ENCODE assay signal across 9 mouse cellular contexts in genomic region chr14:12112548-12113011, GRCm38 (mm10).
DNase-seq lines count a peak whose midpoint lies in the region; ATAC-seq and TF ChIP-seq lines count a peak whose summit lies in the region.
"Had no signal": no experiment of that assay in that cellular context is flagged by ENCODE, and none has a peak within 500 bp of the region (broad histone marks: within the 10 kb centered on the region; RNA-seq: fewer than 3 reads in every experiment).

No protein-coding gene starts in this region.

- no peaks in the 10 kb centered on the region for H3K4me1 ChIP-seq in midbrain, embryonic 14.5 days (ENCODE audit: control insufficient read depth, insufficient read depth, low read length)
- H3K4me1 ChIP-seq in midbrain, embryonic 10.5 days: peaks cover 6% of the 10 kb centered on the region; the same call in 1 of the 2 replicates
- H3K4me1 ChIP-seq in cerebellum, adult 2 months (ENCODE audit: control insufficient read depth, insufficient read depth, low read length): no peaks in the 10 kb centered on the region
- peaks cover 5% of the 10 kb centered on the region; the same call in 1 of the 2 replicates for H3K4me1 ChIP-seq in kidney, postnatal 0 days (replicated peaks; ENCODE audit: insufficient read depth, low read length)
- 0 out of 2 replicates have a peak, but pooled peaks cover 3% of the 10 kb centered on the region for H3K4me1 ChIP-seq in hindbrain, embryonic 13.5 days (replicated peaks)
- peaks cover 5% of the 10 kb centered on the region; the same call in 1 of the 2 replicates for H3K4me1 ChIP-seq in forebrain, embryonic 10.5 days

- ATAC-seq in midbrain, embryonic 14.5 days (ENCODE audit: low FRiP score, low TSS enrichment): no peak
- peak; percentile 90 for ATAC-seq in kidney, postnatal 0 days (replicated peaks; ENCODE audit: low FRiP score, low read depth)
- no peak for ATAC-seq in hindbrain, embryonic 13.5 days (ENCODE audit: low FRiP score)

- TF ChIP-seq CTCF in cerebellum, adult 2 months (IDR thresholded peaks at IDR 0.05; ENCODE audit: borderline replicate concordance, insufficient read depth, low read depth, low read length): no peak
- no peak for TF ChIP-seq CTCF in kidney, postnatal 0 days (IDR thresholded peaks at IDR 0.05; ENCODE audit: low read depth)

- no peak overlapping the region for H3K4me2 ChIP-seq in midbrain, embryonic 14.5 days (ENCODE audit: low read length)
- H3K4me2 ChIP-seq in kidney, postnatal 0 days (ENCODE audit: low read length): no peak overlapping the region
- H3K4me2 ChIP-seq in hindbrain, embryonic 13.5 days: no peak overlapping the region

- no peaks in the 10 kb centered on the region for H3K27me3 ChIP-seq in midbrain, embryonic 14.5 days (ENCODE audit: control insufficient read depth, insufficient read depth, low read length)
- no peaks in the 10 kb centered on the region for H3K27me3 ChIP-seq in midbrain, embryonic 10.5 days (ENCODE audit: low read depth, poor library complexity, severe bottlenecking)
- H3K27me3 ChIP-seq in cerebellum, adult 2 months (ENCODE audit: control insufficient read depth, insufficient read depth, low read length): no peaks in the 10 kb centered on the region
- H3K27me3 ChIP-seq in kidney, postnatal 0 days (ENCODE audit: insufficient read depth, low read length): no peaks in the 10 kb centered on the region
- H3K27me3 ChIP-seq in hindbrain, embryonic 13.5 days: no peaks in the 10 kb centered on the region
- H3K27me3 ChIP-seq in forebrain, embryonic 10.5 days (ENCODE audit: poor library complexity, severe bottlenecking): no peaks in the 10 kb centered on the region

- WGBS in midbrain, embryonic 14.5 days: 68% methylated on average over 2 of the region's 2 CpGs
- WGBS in midbrain, embryonic 10.5 days: 72% methylated on average over 2 of the region's 2 CpGs
- WGBS in cerebellum, adult 2 months: 62% methylated on average over 2 of the region's 2 CpGs
- 42% methylated on average over 2 of the region's 2 CpGs for WGBS in kidney, postnatal 0 days
- WGBS in hindbrain, embryonic 13.5 days: 58% methylated on average over 2 of the region's 2 CpGs
- 80% methylated on average over 2 of the region's 2 CpGs for WGBS in forebrain, embryonic 10.5 days

- H3K4me3 ChIP-seq in midbrain, embryonic 14.5 days (replicated peaks; ENCODE audit: low read depth, low read length): no peak overlapping the region
- H3K4me3 ChIP-seq in midbrain, embryonic 10.5 days: no peak overlapping the region
- no peak overlapping the region for H3K4me3 ChIP-seq in cerebellum, adult 2 months (replicated peaks; ENCODE audit: insufficient read depth, low read depth, low read length)
- H3K4me3 ChIP-seq in kidney, postnatal 0 days (replicated peaks; ENCODE audit: low read depth, low read length): no peak overlapping the region
- no peak overlapping the region for H3K4me3 ChIP-seq in hindbrain, embryonic 13.5 days
- H3K4me3 ChIP-seq in forebrain, embryonic 10.5 days: no peak overlapping the region

- peak; percentile 23 for DNase-seq in midbrain, embryonic 14.5 days
- DNase-seq in midbrain, embryonic 10.5 days (ENCODE audit: low spot score): no peak
- DNase-seq in cerebellum, adult 2 months: peak; percentile 24 to 32
- peak; percentile 49 for DNase-seq in kidney, postnatal 0 days (ENCODE audit: low spot score)
- DNase-seq in ovary, postnatal 14 days (ENCODE audit: low spot score): peak; percentile 14
- no peak for DNase-seq in forebrain, embryonic 10.5 days (ENCODE audit: extremely low spot score, low spot score)
- no peak for DNase-seq in layer of hippocampus, adult 9-10 months (ENCODE audit: low spot score)

- H3K9ac ChIP-seq in midbrain, embryonic 14.5 days (replicated peaks; ENCODE audit: low read length): no peak overlapping the region
- no peak overlapping the region for H3K9ac ChIP-seq in kidney, postnatal 0 days (ENCODE audit: low read depth, low read length)
- H3K9ac ChIP-seq in hindbrain, embryonic 13.5 days: no peak overlapping the region

- no peaks in the 10 kb centered on the region for H3K9me3 ChIP-seq in midbrain, embryonic 14.5 days (ENCODE audit: control insufficient read depth, low read length)
- no peaks in the 10 kb centered on the region for H3K9me3 ChIP-seq in midbrain, embryonic 10.5 days (replicated peaks)
- H3K9me3 ChIP-seq in kidney, postnatal 0 days (replicated peaks; ENCODE audit: low read length): no peaks in the 10 kb centered on the region
- no peaks in the 10 kb centered on the region for H3K9me3 ChIP-seq in hindbrain, embryonic 13.5 days
- H3K9me3 ChIP-seq in forebrain, embryonic 10.5 days: no peaks in the 10 kb centered on the region

- TF ChIP-seq POLR2A in cerebellum, adult 2 months (IDR thresholded peaks at IDR 0.05; ENCODE audit: borderline replicate concordance, insufficient read depth, low read length): no peak

- no peak overlapping the region for H3K27ac ChIP-seq in midbrain, embryonic 14.5 days (replicated peaks; ENCODE audit: low read depth, low read length)
- H3K27ac ChIP-seq in midbrain, embryonic 10.5 days (replicated peaks): no peak overlapping the region
- no peak overlapping the region for H3K27ac ChIP-seq in cerebellum, adult 2 months (ENCODE audit: insufficient read depth, low read length)
- no peak overlapping the region for H3K27ac ChIP-seq in kidney, postnatal 0 days
- no peak overlapping the region for H3K27ac ChIP-seq in hindbrain, embryonic 13.5 days
- no peak overlapping the region for H3K27ac ChIP-seq in forebrain, embryonic 10.5 days
- H3K27ac ChIP-seq: macrophage had no signal

- H3K36me3 ChIP-seq in midbrain, embryonic 14.5 days (ENCODE audit: control insufficient read depth, insufficient read depth, low read length): no peaks in the 10 kb centered on the region
- 0 out of 2 replicates have a peak, but pooled peaks cover 3% of the 10 kb centered on the region for H3K36me3 ChIP-seq in midbrain, embryonic 10.5 days
- H3K36me3 ChIP-seq in kidney, postnatal 0 days (ENCODE audit: insufficient read depth, low read length): no peaks in the 10 kb centered on the region
- no peaks in the 10 kb centered on the region for H3K36me3 ChIP-seq in hindbrain, embryonic 13.5 days
- no peaks in the 10 kb centered on the region for H3K36me3 ChIP-seq in forebrain, embryonic 10.5 days (replicated peaks)

Comparison
In these comparisons a context has a peak if more than half of its experiments do, and no peak if none do; other contexts are left out.
1. DNase-seq: peak in midbrain, embryonic 14.5 days (single experiment), cerebellum, adult 2 months (2 of 2), kidney, postnatal 0 days (single experiment) and ovary, postnatal 14 days (single experiment); none in midbrain, embryonic 10.5 days (single experiment), forebrain, embryonic 10.5 days (single experiment) and layer of hippocampus, adult 9-10 months (single experiment).